Mouse (Mus musculus): Measurements from ENCODE around the gene Olfr259.

Olfr259 gene

GRCm38 (mm10) chr2:87114467-87114866, at the start of gene Olfr259:
TSS of gene Olfr259 (minus strand) at chr2:87114567.
- no peak for DNase-seq (ENCODE audit: extremely low read depth, low read depth)

GRCm38 (mm10) chr2:87152524-87152923, 38.2 kb upstream of the Olfr259 start, which contains the start of gene Olfr1111:
TSS of gene Olfr1111 (minus strand) at chr2:87152624.
- DNase-seq (ENCODE audit: extremely low read depth, low read depth), result no peak

- no peak for DNase-seq (ENCODE audit: extremely low read depth, low read depth)
Measured at GRCm38 (mm10) chr2:87140200-87140599, 25.8 kb upstream of the Olfr259 start, which contains the start of gene Olfr1110. TSS of gene Olfr1110 (minus strand) at chr2:87140300.

- DNase-seq (ENCODE audit: extremely low read depth, low read depth), result no peak
Measured at GRCm38 (mm10) chr2:87095908-87096307, 18.5 kb downstream of the Olfr259 start, which contains the start of gene Olfr1109. TSS of gene Olfr1109 (minus strand) at chr2:87096008.

- no peak for DNase-seq (ENCODE audit: extremely low read depth, low read depth)
Measured at GRCm38 (mm10) chr2:87075717-87076116, 38.6 kb downstream of the Olfr259 start, which contains the start of gene Olfr1107. TSS of gene Olfr1107 (minus strand) at chr2:87075817.

Data from MEL-GATA-1-ER (cell line).